Mouse (Mus musculus) cerebellum, adult (tissue): ENCODE data around the gene Nynrin.

Experiments
- ATAC-seq: cut with Nextera tagmentation; 2 replicates; pipeline ENCODE4 v1.9.2; 2017; ENCODE audit warnings: mild to moderate bottlenecking, moderate library complexity, mixed read lengths; ENCODE audit not compliant: insufficient number of reproducible peaks, low FRiP score, low TSS enrichment

The Nynrin gene

GRCm38 (mm10) chr14:55913406-55913805 lies 59.6 kb downstream of the Nynrin start:
- ATAC-seq: no peak

- ATAC-seq: peak; percentile 76; the same call in 1 of the 2 replicates
Observed at GRCm38 (mm10) chr14:55918240-55919082, 64.7 kb downstream of the Nynrin start.

GRCm38 (mm10) chr14:55922475-55923232 lies 68.8 kb downstream of the Nynrin start:
- no peak for ATAC-seq
